Comparison of ENCODE assay signal across 9 mouse cellular contexts in the genomic region with DNA sequence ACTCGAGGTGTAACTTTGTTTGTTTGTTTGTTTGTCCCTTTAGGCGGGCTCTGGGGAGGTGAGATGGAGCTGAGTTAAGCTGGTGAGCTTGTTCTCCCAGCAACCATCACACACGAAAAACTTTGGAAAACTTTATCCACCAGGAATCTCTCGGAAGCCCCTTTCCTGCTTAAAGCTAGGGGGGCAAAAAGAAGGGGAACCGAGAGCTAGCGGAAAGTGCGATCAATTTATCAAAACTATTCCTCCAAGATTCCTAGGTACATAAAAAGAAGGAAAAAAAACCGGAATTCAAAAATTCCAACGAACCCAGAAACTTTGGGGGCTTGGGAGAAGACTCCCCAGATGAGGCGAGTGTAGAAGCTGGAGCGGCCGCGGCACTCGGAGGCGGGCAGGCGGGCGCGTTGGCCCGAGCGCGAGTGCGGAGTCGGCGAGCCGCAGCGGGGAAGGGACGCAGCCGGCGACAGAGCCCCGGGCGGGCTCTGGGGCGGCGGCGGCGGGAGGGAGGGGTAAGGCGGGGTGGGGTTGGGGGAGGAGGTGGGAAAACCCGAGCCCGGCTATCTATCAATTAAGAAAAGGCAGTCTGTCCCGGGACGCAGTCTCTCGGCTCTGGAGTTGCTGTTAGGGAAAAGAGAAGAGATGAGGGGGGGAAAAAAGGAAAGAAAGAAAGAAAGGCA. TPM values are rescaled to one million over a fixed set of nuclear protein-coding genes. Genes with fewer than 3 reads are reported as not detected.
DNase-seq lines count a peak whose midpoint lies in the region; ATAC-seq and TF ChIP-seq lines count a peak whose summit lies in the region.
"Had no signal": no experiment of that assay in that cellular context is flagged by ENCODE, and none has a peak within 500 bp of the region (broad histone marks: within the 10 kb centered on the region; RNA-seq: fewer than 3 reads in every experiment).

No protein-coding gene starts in this region.

- no peak for ATAC-seq in forebrain, embryonic 15.5 days (replicated peaks)
- no peak for ATAC-seq in kidney, embryonic 14.5 days (ENCODE audit: low FRiP score, low TSS enrichment)
- ATAC-seq in midbrain, embryonic 13.5 days = no peak
- no peak for ATAC-seq in activated CD4-positive, CD25-positive, alpha-beta regulatory T cell, adult 4 months

- peak overlapping the region; percentile 93 for H3K4me2 ChIP-seq in forebrain, embryonic 15.5 days (replicated peaks)
- H3K4me2 ChIP-seq in kidney, embryonic 14.5 days (replicated peaks; ENCODE audit: low read depth, low read length) = peak overlapping the region; percentile 57
- peak overlapping the region; percentile 85 for H3K4me2 ChIP-seq in midbrain, embryonic 13.5 days (replicated peaks)

- intact Hi-C loops in gastrocnemius, adult 2 months (cut with DNase I) = no loop called here

- no peaks in the 10 kb centered on the region for H3K4me1 ChIP-seq in ES-Bruce4 (ENCODE audit: control insufficient read depth, insufficient read depth, low read length)
- peaks cover 69% of the 10 kb centered on the region for H3K4me1 ChIP-seq in forebrain, embryonic 15.5 days
- H3K4me1 ChIP-seq in kidney, embryonic 14.5 days (ENCODE audit: control insufficient read depth, insufficient read depth, low read length) = peaks cover 34% of the 10 kb centered on the region
- H3K4me1 ChIP-seq in midbrain, embryonic 13.5 days (replicated peaks) = peaks cover 69% of the 10 kb centered on the region

- H3K27ac ChIP-seq in gastrocnemius, adult 2 months = peak overlapping the region; percentile 73
- H3K27ac ChIP-seq in ES-Bruce4 (ENCODE audit: insufficient read depth, low read length) = no peak overlapping the region
- H3K27ac ChIP-seq in forebrain, embryonic 15.5 days (replicated peaks) = no peak overlapping the region
- no peak overlapping the region for H3K27ac ChIP-seq in kidney, embryonic 14.5 days (ENCODE audit: low read depth, low read length)
- H3K27ac ChIP-seq in midbrain, embryonic 13.5 days = 0 out of 2 replicates have a peak overlapping the region, but pooled peaks have one; percentile 27

- peak; percentile 50 for DNase-seq in gastrocnemius, adult 2 months
- no peak for DNase-seq in gastrocnemius, postnatal 25 days
- DNase-seq in spleen, postnatal 14 days (ENCODE audit: low spot score in 2 of 2) = no peak

- no peaks in the 10 kb centered on the region for H3K36me3 ChIP-seq in ES-Bruce4 (ENCODE audit: control insufficient read depth, insufficient read depth, low read length, poor library complexity, severe bottlenecking)
- H3K36me3 ChIP-seq in forebrain, embryonic 15.5 days = no peaks in the 10 kb centered on the region
- H3K36me3 ChIP-seq in kidney, embryonic 14.5 days (ENCODE audit: control insufficient read depth, insufficient read depth, low read length) = no peaks in the 10 kb centered on the region
- no peaks in the 10 kb centered on the region for H3K36me3 ChIP-seq in midbrain, embryonic 13.5 days
- H3K36me3 ChIP-seq: G1E had no signal

- H3K4me3 ChIP-seq in gastrocnemius, adult 2 months = peak overlapping the region; percentile 78
- H3K4me3 ChIP-seq in ES-Bruce4 (ENCODE audit: low read depth, low read length) = peak overlapping the region; percentile 59
- peak overlapping the region; percentile 49 for H3K4me3 ChIP-seq in forebrain, embryonic 15.5 days
- H3K4me3 ChIP-seq in kidney, embryonic 14.5 days (ENCODE audit: low read length) = peak overlapping the region; percentile 48
- peak overlapping the region; percentile 50 for H3K4me3 ChIP-seq in midbrain, embryonic 13.5 days (replicated peaks)

- under 1% methylated on average over 41 of the region's 41 CpGs for WGBS in forebrain, embryonic 15.5 days
- WGBS in kidney, embryonic 14.5 days = under 1% methylated on average over 41 of the region's 41 CpGs
- WGBS in midbrain, embryonic 13.5 days = under 1% methylated on average over 41 of the region's 41 CpGs

- H3K9ac ChIP-seq in ES-Bruce4 (ENCODE audit: low read depth, poor library complexity, severe bottlenecking) = no peak overlapping the region
- H3K9ac ChIP-seq in forebrain, embryonic 15.5 days (replicated peaks) = peak overlapping the region; percentile 27
- H3K9ac ChIP-seq in kidney, embryonic 14.5 days (ENCODE audit: low read depth, low read length) = peak overlapping the region; percentile 47
- H3K9ac ChIP-seq in midbrain, embryonic 13.5 days (replicated peaks) = peak overlapping the region; percentile 61

- TF ChIP-seq POLR2A in ES-Bruce4 (IDR thresholded peaks at IDR 0.05; ENCODE audit: insufficient read depth, low read length) = no peak

- TF ChIP-seq CTCF in gastrocnemius, adult 2 months (IDR thresholded peaks at IDR 0.05) = no peak
- TF ChIP-seq CTCF in ES-Bruce4 (IDR thresholded peaks at IDR 0.05; ENCODE audit: low read depth, low read length) = no peak

- H3K9me3 ChIP-seq in ES-Bruce4 (replicated peaks; ENCODE audit: control insufficient read depth, insufficient read depth, low read length, poor library complexity, severe bottlenecking) = no peaks in the 10 kb centered on the region
- H3K9me3 ChIP-seq in forebrain, embryonic 15.5 days = no peaks in the 10 kb centered on the region
- H3K9me3 ChIP-seq in kidney, embryonic 14.5 days (ENCODE audit: control insufficient read depth, low read length) = no peaks in the 10 kb centered on the region
- H3K9me3 ChIP-seq in midbrain, embryonic 13.5 days = no peaks in the 10 kb centered on the region

- TF ChIP-seq EP300 in ES-Bruce4 (IDR thresholded peaks at IDR 0.05; ENCODE audit: insufficient read depth, low read depth, low read length) = no peak

- peaks cover 45% of the 10 kb centered on the region for H3K27me3 ChIP-seq in ES-Bruce4 (ENCODE audit: control insufficient read depth, insufficient read depth, low read length, poor library complexity, severe bottlenecking)
- peaks cover 75% of the 10 kb centered on the region for H3K27me3 ChIP-seq in forebrain, embryonic 15.5 days
- H3K27me3 ChIP-seq in kidney, embryonic 14.5 days (ENCODE audit: control insufficient read depth, insufficient read depth, low read length) = peaks cover 78% of the 10 kb centered on the region
- peaks cover 97% of the 10 kb centered on the region for H3K27me3 ChIP-seq in midbrain, embryonic 13.5 days

RNA-seq across cellular contexts. Expression of a gene that starts 5.3 kb away (rescaled TPM):
- total RNA-seq in gastrocnemius, adult 2 months (2021) = 10 to 100 TPM in 1 of 2 experiments, 1 to 10 TPM in 1; 7.1 to 18.9 TPM
- 10 to 100 TPM in 1 of 2 experiments, 1 to 10 TPM in 1; 1.3 to 12.3 TPM for total RNA-seq in gastrocnemius, postnatal 25 days (2021)
- 0.46 TPM in 2 replicates for polyA plus RNA-seq in ES-Bruce4 (2011; ENCODE audit: insufficient read depth, insufficient read length, low read depth, missing spikeins)
- polyA plus RNA-seq in forebrain, embryonic 15.5 days (2015; fragmentation: Nextera tagmentation; extraction: Ambion mirVana) = 2.9 and 5.1 TPM in 2 replicates
- polyA plus RNA-seq in kidney, embryonic 14.5 days (2014; fragmentation: Nextera tagmentation; extraction: Ambion mirVana) = 4.4 and 6.7 TPM in 2 replicates
- 12.6 and 14.7 TPM in 2 replicates for polyA plus RNA-seq in midbrain, embryonic 13.5 days (2015; fragmentation: Nextera tagmentation; extraction: Ambion mirVana)
- under 1 TPM in 1 of 2 experiments, not detected in 1; 0.52 TPM for polyA plus RNA-seq in activated CD4-positive, CD25-positive, alpha-beta regulatory T cell, adult 4 months (2017; shearing (Covaris generic))

Comparison
In these comparisons a context has a peak if more than half of its experiments do, and no peak if none do; other contexts are left out.
1. H3K27ac ChIP-seq: peak in gastrocnemius, adult 2 months (single experiment) and midbrain, embryonic 13.5 days (single experiment); none in ES-Bruce4 (single experiment), forebrain, embryonic 15.5 days (single experiment) and kidney, embryonic 14.5 days (single experiment).
2. Peak in every context shown above with its lines, with median percentiles within 50 percentile points of each other: H3K4me3 ChIP-seq and H3K4me2 ChIP-seq.